Mouse (Mus musculus) 416B (cell line): ENCODE measurements at regions not wholly inside any gene's neighbourhood (a gene's known extent, or its start where the extent isn't known, plus 50 kb on each side); places are given as distances from the start of the nearest gene placed in this dataset.

Experiments used
- DNase-seq: peaks from one replicate; pipeline ENCODE4 v3.0.0; 2011; ENCODE audit warnings: low read depth

- no peak for DNase-seq
These were observed 121.7 kb upstream of the Nt5c1b start for GRCm38 (mm10) chr12:10248110-10248509.

DNA sequence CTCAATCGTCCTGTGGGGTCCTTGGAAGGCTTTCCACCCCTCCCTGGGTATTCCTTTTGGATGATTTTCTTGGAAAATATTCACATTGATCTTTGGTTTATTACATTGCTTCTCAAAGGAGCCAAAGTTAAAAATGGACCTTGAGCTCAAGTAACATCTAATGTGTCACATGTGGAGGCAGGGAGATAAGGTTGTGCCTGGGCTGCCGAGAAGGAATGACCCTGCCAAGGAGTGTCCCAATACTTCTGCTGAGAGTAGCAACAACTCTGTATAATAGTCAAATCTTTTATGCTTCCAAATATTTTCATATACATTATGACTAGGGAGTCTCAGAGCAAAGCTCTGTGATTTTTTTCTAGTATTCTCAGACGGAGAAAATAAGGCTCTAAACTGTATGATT lies 113.4 kb upstream of the Nt5c1b start:
- DNase-seq: no peak

DNA sequence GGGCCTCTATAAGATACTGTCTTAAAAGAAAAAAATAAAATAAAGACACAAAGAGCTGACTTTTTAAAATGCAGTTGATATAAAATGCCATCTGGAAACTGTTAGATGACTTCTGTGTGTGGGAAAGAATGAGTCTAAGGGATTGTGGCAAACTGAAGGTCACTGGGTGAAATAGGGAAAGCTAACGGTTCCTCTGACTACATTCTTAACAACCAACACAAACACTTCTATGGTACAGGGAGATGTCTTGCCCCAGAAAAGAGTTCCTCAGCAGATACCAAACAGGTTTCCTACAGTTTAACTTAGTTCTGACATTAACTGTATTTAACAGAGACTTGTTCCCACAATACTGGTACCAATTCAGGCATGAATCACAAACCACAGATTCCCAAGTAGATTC lies 103.6 kb upstream of the Nt5c1b start:
- DNase-seq: no peak

- no peak for DNase-seq
These were observed 97.7 kb upstream of the Nt5c1b start for GRCm38 (mm10) chr12:10272038-10272437.

DNA sequence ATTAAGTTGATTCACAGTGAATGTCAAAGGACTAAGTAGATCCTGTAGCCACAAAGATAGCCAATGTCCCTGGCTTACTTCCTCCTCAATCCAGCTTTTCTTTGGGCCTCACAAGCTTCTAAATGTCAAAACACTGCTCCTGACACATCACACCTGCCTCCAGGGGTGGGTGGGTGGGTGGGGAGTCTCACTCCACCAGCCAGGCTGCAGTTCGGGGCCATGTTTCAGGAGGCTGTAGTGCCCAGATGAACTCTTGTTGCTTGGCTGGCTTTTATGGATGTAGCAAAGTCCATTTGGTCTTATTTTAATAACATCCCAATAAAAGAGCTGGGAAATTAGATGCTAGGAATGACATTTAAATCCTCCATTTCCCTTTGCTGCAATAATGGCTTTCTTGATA lies 94.5 kb upstream of the Nt5c1b start:
- no peak for DNase-seq

GRCm38 (mm10) chr12:10292646-10293045 lies 77.1 kb upstream of the Nt5c1b start:
- DNase-seq: no peak

DNA sequence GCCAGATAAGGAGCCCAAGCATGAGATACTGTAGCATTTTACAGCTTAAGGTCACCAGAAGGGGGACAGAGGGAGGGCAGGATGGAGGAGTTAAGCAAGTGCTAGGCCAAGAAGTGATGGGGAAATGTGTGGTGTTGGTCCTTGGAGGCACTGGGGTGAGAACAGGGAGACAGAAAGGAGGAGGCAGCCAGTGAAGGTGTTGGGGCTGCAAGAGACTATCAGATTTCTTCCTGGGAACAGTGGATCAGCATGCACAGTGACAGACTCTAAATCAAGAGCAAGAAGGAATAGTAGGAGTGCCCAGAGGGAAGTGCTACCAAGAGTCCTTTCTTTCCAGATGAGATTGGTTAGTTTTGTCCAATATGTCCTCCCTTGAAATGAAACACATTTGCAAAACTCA lies 63.8 kb upstream of the Nt5c1b start:
- peak; percentile 5 for DNase-seq
